Mouse (Mus musculus): ENCODE results near the gene Olfr533.

- TF ChIP-seq CTCF (IDR thresholded peaks at IDR 0.05; ENCODE audit: insufficient read depth, low read length) (no peak), POLR2A (IDR thresholded peaks at IDR 0.05; ENCODE audit: borderline replicate concordance, extremely low read depth, low read depth, low read length) (no peak)
Observed at GRCm38 (mm10) chr7:140488981-140489380, 25.8 kb downstream of the Olfr533 start.
